ENCODE assay signal across 9 mouse cellular contexts in genomic region chr15:98003822-98004739, GRCm38 (mm10). TPM values are rescaled to one million over a fixed set of nuclear protein-coding genes. Genes with fewer than 3 reads are reported as not detected.
DNase-seq lines count a peak whose midpoint lies in the region; ATAC-seq and TF ChIP-seq lines count a peak whose summit lies in the region.
"Had no signal": no experiment of that assay in that cellular context is flagged by ENCODE, and none has a peak within 500 bp of the region (broad histone marks: within the 10 kb centered on the region; RNA-seq: fewer than 3 reads in every experiment).

TSS of gene Col2a1 (minus strand) at chr15:98004695.

- peaks cover 0 to 12% of the 10 kb centered on the region in 2 experiments; a peak in 3 of 4 replicates for H3K4me1 ChIP-seq in ES-E14 (ENCODE audit: control insufficient read depth in 2 of 2, insufficient read depth in 2 of 2, low read length in 2 of 2, poor library complexity in 1 of 2)
- H3K4me1 ChIP-seq in forebrain, embryonic 13.5 days, result peaks cover 61% of the 10 kb centered on the region
- H3K4me1 ChIP-seq in liver, embryonic 12.5 days, result peaks cover 29% of the 10 kb centered on the region

- peak within 1 kb of the TSS; percentile 55 for H3K4me3 ChIP-seq in ES-E14 (ENCODE audit: insufficient read depth in 1 of 2, low read depth in 1 of 2, low read length in 2 of 2, poor library complexity in 1 of 2, severe bottlenecking in 1 of 2)
- H3K4me3 ChIP-seq in forebrain, embryonic 13.5 days, result peak within 1 kb of the TSS; percentile 50
- peak within 1 kb of the TSS; percentile 32 for H3K4me3 ChIP-seq in liver, embryonic 12.5 days

- no peak within 1 kb of the TSS for H3K27ac ChIP-seq in ES-E14 (ENCODE audit: insufficient read depth, low read depth, low read length, poor library complexity, severe bottlenecking)
- peak within 1 kb of the TSS; percentile 42; the same call in 1 of the 2 replicates for H3K27ac ChIP-seq in forebrain, embryonic 13.5 days
- no peak within 1 kb of the TSS for H3K27ac ChIP-seq in liver, embryonic 12.5 days

- under 1% methylated on average over 59 of the region's 59 CpGs for WGBS in forebrain, embryonic 13.5 days
- 2% methylated on average over 58 of the region's 59 CpGs for WGBS in liver, embryonic 12.5 days (ENCODE audit: insufficient replicate concordance)

- H3K27me3 ChIP-seq in forebrain, embryonic 13.5 days, result peaks cover 25% of the 10 kb centered on the region
- peaks cover 100% of the 10 kb centered on the region for H3K27me3 ChIP-seq in liver, embryonic 12.5 days (replicated peaks)

- in situ Hi-C loops in ES-E14 (cut with MboI; ENCODE audit: low sequenced_read_pairs in 2 of 2, unreplicated experiment in 2 of 2), result no loop called here

- peak; percentile 57 for ATAC-seq in forebrain, embryonic 13.5 days
- no peak for ATAC-seq in liver, embryonic 12.5 days

- H3K4me2 ChIP-seq in forebrain, embryonic 13.5 days, result peak within 1 kb of the TSS; percentile 81
- peak within 1 kb of the TSS; percentile 51 for H3K4me2 ChIP-seq in liver, embryonic 12.5 days

- H3K36me3 ChIP-seq in ES-E14 (ENCODE audit: control insufficient read depth, insufficient read depth, low read length, poor library complexity, severe bottlenecking), result no peaks in the 10 kb centered on the region
- peaks cover 2% of the 10 kb centered on the region; the same call in 1 of the 2 replicates for H3K36me3 ChIP-seq in forebrain, embryonic 13.5 days (ENCODE audit: poor library complexity, severe bottlenecking)
- no peaks in the 10 kb centered on the region for H3K36me3 ChIP-seq in liver, embryonic 12.5 days

- H3K9ac ChIP-seq in ES-E14 (ENCODE audit: insufficient read depth, low read depth, low read length, poor library complexity, severe bottlenecking), result peak within 1 kb of the TSS; percentile 17; the same call in 1 of the 2 replicates
- peak within 1 kb of the TSS; percentile 76 for H3K9ac ChIP-seq in forebrain, embryonic 13.5 days
- H3K9ac ChIP-seq in liver, embryonic 12.5 days, result no peak within 1 kb of the TSS

- DNase-seq in gastrocnemius, postnatal 4 days (ENCODE audit: low spot score in 2 of 2), result no peak
- DNase-seq in gastrocnemius, adult 8-10 months (ENCODE audit: low spot score in 2 of 2), result no peak
- DNase-seq in ES-E14 (ENCODE audit: low read depth, low spot score) (no peak), MN1 (ENCODE audit: low spot score) (no peak)
- DNase-seq in frontal cortex, postnatal 25 days (ENCODE audit: low spot score in 2 of 2), result no peak
- no peak for DNase-seq in right cerebral cortex, postnatal 4 days

- H3K9me3 ChIP-seq in ES-E14 (ENCODE audit: control insufficient read depth, insufficient read depth, low read depth, low read length), result no peaks in the 10 kb centered on the region
- no peaks in the 10 kb centered on the region for H3K9me3 ChIP-seq in forebrain, embryonic 13.5 days (replicated peaks)
- no peaks in the 10 kb centered on the region for H3K9me3 ChIP-seq in liver, embryonic 12.5 days (replicated peaks)

TF ChIP-seq in ES-E14, 5 proteins besides CTCF, POLR2A, EP300 and RAD21:
- TF ChIP-seq CHD2 (IDR thresholded peaks at IDR 0.05; ENCODE audit: low read depth, low read length) (no peak), ZNF384 (IDR thresholded peaks at IDR 0.05; ENCODE audit: low read depth, low read length) (no peak), HCFC1 (IDR thresholded peaks at IDR 0.05; ENCODE audit: borderline replicate concordance, insufficient read depth, low read length) (no peak), ZC3H11A (IDR thresholded peaks at IDR 0.05; ENCODE audit: borderline replicate concordance, low read depth, low read length) (no peak), MAFK (IDR thresholded peaks at IDR 0.05; ENCODE audit: insufficient read depth, low read depth, low read length) (no peak)

RNA-seq across cellular contexts. Expression of gene Col2a1, which starts in this region (rescaled TPM):
- 10 to 100 TPM; 20.0 to 36.3 TPM for total RNA-seq in gastrocnemius, postnatal 4 days (2021)
- total RNA-seq in gastrocnemius, adult 8-10 months (2022), result under 1 TPM; 0.19 to 0.51 (median 0.38) TPM
- total RNA-seq in ES-E14 (2012; rRNA removed), result 9.5 and 10.9 TPM in 2 replicates
- 31.8 and 39.6 TPM in 2 replicates for polyA plus RNA-seq in forebrain, embryonic 13.5 days (2015; fragmentation: Nextera tagmentation; extraction: Ambion mirVana)
- polyA plus RNA-seq in liver, embryonic 12.5 days (2016; fragmentation: Nextera tagmentation; extraction: Ambion mirVana), result 1.1 and 1.3 TPM in 2 replicates
- polyA plus RNA-seq: large intestine, adult 2 months had no signal

Comparison
In these comparisons a context has a peak if more than half of its experiments do, and no peak if none do; other contexts are left out.
1. RNA of gene Col2a1 (polyA plus RNA-seq): 31.8 to 39.6 TPM in forebrain, embryonic 13.5 days; 1.1 to 1.3 TPM in liver, embryonic 12.5 days; every median in the first group is over 10 times any median in the second.
2. Peak in every context shown above with its lines, with median percentiles within 50 percentile points of each other: H3K4me3 ChIP-seq.